Mouse (Mus musculus): ENCODE measurements around the gene Tdrd12.
"Not testable (repeated sequence)": the region's sequence is repeated elsewhere in the genome, so short reads cannot be mapped to it uniquely, and the experiment has no call there.

Gene Tdrd12

DNA sequence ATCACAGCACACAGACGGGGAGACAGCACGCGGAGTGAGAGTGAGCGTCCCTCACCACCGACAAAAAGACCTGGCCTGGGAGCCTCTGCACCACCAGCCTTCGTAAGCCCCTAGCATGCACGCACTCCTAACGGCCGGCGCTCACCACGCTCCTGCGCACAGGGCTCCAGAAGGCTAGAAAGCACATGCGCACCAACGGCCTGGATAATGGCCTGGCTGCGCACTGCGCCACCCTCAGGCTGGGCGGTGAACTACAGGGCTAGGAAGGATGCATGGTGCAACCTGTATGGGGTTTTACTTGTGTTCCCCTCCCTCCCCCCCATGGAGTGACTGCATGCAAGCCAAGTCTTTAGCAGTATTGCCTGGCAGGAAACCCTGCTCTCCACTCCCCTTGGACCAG is at the start of gene Tdrd12:
TSS of gene Tdrd12 (minus strand) at position 184 of the 400 bp plus-strand sequence.
- DNase-seq (ENCODE audit: low spot score) = peak; percentile 92

DNA sequence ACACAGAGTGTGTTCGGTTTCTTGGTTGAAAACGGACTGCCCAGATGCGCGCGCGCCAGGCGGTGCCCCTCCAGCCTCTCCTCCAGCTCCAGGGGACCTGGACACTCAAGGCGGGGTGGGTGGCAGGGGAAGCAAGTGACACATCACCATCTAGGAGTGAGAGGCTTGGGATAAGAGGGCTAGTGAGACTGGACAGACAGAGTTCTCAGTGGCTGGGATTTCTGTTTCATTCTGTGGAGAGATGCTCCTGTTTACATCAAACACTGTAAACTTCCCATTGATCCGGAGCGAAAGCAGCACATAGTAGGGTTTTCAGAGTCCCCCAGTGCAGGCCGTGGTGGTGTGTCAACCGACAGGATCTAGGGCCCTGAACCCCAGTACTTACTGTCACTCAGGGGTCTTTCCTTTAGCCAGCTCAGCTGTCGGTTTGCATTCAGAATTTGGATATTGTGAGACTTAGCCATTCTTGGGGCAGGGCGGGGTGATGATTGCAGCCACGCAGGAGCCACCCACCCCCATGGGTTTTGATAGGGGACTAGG is 49.4 kb upstream of the Tdrd12 start:
- DNase-seq (ENCODE audit: low spot score) = no peak

DNA sequence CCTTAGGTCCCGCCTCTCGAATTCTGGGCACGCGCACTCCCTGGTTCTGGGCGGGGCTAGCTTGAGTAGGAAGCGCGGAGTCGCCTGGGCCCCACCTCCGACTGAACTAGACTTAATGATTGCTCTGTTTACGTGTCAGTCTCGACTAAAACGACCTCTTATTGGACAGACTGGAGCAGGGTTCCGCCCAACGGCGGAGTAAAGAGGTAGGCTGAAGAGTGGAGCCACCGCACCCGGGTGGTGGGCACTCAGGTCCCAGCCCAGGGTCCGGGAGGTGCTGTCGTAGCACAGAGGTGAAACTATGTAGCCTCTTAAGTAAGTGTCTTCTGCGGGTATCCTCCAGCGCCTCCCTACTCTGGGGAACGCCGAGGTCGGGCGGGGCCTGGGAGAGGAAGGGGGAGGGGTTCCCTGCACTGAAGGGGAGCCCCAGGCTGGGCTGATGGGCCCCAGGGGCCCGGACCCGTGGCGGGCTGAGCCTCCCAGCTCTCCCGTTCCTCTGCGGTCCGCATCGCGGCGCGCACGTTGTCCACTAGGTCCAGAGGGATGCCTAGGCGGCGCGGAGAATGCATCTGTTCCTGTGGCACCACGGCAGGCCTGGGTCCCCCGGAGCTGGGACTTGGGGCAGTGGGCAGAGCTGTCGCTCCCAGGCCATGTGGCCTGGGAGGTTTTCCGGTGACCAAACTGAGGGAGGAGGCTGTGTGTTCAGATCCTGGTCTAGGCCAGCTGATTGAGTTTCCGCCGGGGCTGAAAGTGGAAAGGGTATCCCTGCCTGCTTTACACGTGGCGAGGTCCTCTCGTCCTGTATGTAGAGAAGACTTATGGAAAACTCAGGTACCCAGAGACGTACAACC is 48.7 kb upstream of the Tdrd12 start, which contains the start of gene Ankrd27:
TSS of gene Ankrd27 (plus strand) at position 190 of the 851 bp plus-strand sequence.
- DNase-seq (ENCODE audit: low spot score) = peak; percentile 92

DNA sequence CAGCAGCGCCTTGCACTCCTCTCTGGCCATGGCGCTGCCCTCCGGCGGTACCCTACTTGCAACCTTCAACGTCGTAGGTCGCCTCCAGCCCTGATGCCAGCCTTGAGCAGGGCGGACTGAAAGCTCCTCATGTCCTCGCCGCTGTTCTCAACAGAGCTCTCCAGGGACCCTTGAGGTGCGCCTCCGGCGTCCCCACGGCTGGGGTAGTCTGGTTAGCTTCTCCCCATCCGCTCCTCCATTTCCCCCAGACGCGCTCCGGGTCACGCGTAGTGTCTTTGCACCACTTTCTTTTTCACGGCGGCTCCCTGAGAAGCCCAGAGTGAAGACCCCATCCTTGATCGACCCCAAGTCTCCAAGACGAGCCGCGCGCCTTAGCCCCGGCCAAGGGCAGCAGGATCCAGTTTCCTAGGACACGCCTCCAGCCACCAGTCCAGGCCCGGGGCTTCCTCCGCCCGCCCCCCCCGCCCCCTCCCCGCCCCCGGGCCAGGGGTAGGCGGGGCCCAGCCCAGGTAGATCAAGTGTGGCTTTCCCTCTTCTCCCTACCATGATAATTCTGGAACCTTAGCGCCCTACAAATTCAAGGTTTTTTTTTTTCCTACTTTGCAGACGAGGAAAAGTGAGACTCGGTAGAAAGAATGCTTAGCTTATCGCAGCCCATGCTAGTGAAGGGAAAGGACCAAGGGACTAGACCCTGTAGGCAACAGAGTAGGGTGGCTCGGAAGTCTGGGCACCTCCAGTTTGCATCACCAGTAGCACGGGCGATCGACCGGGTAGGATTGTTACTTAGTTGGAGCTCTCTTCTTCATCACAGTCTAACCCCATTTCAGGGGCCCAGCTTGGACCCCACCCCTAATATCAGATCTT is 47.9 kb upstream of the Tdrd12 start, which contains the start of gene Rgs9bp:
TSS of gene Rgs9bp (minus strand) at position 392 of the 864 bp plus-strand sequence.
- peak; percentile 35 for DNase-seq (ENCODE audit: low spot score)

DNA sequence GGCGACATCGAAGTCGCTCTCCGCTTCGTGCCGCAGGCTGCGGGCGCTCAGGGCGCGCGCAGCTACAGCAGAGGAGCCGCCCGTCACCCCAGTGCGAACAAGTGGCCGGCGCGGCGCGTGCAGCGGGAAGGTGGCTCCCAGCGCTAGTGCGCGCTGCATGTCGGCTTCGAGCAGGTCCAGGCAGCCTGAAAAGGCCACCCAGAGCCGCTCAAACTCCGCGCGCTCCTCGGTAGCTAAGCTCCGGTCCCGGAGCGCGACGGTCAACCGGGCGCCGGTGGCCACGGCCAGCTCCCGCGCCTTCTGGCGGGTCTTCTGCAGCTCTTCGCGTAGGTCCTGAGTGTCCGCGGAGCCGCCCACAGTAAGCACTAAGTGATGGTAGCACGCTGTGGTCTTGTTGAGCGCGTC is 47.2 kb upstream of the Tdrd12 start:
- DNase-seq (ENCODE audit: low spot score) = no peak

DNA sequence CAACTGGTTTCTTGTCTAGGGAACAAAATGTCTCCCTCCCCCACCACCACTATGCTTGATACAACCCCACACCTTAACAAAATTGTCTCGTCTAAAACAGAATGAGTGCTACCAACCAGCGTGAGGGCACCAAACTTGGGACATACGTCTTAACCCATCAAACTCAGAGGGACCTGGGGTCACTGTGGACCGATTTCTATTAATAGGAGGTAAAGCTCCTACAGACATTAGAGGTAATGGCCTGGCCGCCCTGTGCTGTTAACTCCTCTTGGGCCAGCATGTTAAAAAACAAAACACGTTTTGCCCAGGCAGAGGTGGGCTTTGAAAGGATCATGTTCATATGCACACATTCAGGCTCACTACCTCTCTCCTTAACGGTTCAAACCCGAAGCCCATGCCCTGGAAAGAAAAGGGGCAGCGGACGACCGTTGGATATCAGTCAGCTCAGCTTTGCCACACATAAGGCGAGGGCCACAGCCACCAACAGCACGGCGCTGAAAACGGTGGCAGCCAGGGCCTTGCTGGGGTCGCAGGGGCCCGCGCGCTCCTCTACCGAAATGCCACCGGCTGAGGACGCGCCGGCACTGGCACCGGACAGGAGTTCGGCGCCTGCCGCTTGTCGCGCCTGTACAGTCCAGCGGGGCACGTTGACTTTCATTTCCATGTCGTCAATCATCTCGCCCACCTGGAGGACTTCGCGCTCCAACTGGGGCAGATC is 46.7 kb upstream of the Tdrd12 start:
- no peak for DNase-seq (ENCODE audit: low spot score)

DNA sequence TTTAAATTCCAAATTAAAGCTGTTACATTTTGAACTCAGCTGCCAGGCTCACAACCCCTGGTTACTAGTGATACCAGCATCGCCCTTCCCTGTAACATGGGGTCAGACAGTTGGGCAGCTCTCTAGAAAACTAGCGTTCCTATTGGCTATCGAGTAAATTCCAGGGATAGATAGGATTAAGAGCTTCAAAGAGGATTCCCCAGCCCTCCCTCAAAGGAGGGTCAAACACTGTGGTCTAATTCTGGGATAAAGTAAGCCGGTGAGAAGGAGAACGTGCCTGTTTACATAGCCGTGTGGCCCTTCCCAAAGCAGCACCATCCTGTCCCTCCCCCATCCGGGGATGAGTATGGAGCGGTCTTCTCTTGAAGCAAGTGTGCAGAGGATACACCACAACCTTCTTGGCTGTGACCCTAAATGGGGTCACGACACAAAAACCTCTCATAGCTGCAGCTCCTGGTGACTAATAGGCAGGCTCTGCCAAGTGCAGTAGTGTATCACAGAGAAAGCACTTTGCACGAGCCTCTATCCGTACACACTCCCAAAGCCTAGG is 46.0 kb upstream of the Tdrd12 start:
- DNase-seq (ENCODE audit: low spot score) = no peak

DNA sequence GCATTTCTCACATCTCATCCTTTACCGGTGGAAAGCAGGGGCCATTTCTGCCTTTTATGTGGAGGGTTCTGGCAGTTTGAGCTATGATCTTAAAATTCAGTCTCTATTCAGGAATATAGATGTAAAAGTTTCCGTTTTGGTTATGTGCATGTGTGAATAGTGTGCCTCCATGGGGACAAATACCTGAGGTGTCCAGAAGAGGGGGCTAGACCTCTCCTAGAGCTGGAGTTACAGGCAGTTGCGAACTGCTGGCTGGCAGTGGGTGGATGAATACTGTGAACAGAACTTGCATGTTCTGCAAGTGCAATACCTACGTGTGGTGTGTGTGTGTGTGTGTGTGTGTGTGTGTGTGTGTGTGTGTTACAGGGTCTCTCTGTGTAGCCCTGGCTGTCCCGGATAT is 45.2 kb upstream of the Tdrd12 start:
- DNase-seq (ENCODE audit: low spot score) = no peak

DNA sequence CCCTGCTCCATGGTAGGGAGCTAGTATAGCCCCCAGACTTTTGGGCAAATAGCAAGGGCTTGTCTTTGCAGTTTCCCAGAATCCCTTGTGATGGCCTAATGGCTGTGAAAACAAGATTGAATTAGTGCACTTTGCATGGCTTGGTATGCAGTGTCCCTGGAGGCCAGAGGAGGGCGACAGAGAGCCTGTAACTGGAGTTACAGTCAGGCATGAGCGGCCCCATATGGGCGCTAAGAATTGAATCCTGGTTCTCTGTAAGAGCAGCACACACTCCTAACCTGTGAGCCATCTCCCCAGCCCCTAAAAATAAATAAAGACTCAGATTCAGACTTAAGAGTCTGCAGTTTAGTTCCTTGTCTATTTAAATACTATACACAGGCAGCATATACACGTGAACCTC is 42.3 kb upstream of the Tdrd12 start:
- DNase-seq (ENCODE audit: low spot score) = peak; percentile 34

DNA sequence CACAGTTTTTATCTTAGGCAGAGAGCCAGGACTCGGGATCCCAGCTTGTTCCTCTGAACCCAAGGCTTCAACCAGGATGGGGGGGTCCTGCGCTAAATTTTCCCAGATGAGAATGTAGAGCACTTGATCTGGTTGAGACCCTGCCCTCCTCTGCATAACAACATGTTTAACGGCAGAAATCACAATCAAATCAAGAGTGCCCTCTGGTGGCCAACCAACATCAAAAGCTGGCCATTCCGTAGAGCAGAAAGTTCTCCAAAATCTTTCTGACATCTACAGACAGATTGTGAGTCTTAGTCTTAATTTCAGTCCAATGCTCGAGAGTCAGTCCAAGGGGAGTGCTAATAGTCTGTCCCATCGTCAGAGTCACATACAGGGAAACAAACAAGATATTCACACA is 33.3 kb upstream of the Tdrd12 start:
- DNase-seq (ENCODE audit: low spot score) = not testable (repeated sequence)

DNA sequence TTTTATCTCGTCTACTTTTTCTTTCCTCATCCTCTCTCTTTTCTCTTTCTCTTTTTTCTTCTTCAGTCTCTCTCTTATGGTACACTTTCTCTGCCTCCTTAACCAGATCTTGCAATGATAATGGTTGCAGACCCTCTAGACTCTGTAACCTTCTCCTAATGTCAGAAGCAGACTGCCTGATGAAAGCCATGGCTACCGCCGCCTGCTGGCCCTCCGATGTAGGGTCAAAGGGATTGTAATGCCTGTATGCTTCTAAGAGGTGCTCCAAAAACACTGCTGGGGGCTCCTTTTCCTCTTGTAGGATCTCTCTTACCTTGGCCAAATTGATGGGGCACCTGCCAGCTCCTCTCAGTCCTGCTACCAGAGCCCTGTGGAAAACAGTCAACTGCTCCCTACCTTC is 32.2 kb upstream of the Tdrd12 start:
- not testable (repeated sequence) for DNase-seq (ENCODE audit: low spot score)

DNA sequence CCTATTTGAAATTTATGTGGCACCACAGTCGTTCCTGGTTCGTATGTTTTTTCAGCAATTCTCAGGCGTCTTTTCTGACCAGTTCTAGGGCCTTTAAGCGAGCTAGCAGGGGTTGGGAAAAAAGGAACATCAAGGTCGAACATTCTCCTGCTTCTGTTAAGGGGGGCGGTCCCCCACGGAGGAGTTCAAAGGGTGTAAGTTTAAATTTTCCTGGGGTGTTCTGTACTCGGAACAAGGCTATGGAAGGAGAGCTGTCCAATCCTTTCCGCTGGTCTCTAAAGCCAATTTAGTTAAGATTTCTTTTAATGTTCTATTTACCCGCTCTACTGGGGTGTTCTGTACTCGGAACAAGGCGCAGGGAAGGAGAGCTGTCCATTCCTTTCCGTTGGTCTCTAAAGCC is 28.4 kb upstream of the Tdrd12 start:
- DNase-seq (ENCODE audit: low spot score) = not testable (repeated sequence)

DNA sequence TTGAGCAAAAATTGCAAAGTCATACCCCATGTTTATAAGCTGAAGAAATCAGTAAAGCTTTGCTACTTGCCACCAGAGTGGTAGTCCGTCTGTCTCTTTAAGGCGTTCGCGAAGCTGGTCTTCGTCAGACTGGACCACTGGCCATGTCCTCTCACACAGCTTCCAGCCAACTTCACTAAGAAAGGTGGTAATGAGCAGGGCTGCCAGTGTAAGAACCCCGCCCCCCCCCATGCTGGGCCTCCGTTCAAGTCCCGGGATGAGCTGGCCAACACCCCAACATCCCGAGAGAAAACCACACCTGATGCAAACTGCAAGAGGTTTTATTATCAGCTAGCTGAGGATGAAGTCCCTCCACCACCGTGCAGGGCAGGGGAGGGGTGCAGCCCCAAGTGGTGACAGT is 27.3 kb upstream of the Tdrd12 start:
- not testable (repeated sequence) for DNase-seq (ENCODE audit: low spot score)

DNA sequence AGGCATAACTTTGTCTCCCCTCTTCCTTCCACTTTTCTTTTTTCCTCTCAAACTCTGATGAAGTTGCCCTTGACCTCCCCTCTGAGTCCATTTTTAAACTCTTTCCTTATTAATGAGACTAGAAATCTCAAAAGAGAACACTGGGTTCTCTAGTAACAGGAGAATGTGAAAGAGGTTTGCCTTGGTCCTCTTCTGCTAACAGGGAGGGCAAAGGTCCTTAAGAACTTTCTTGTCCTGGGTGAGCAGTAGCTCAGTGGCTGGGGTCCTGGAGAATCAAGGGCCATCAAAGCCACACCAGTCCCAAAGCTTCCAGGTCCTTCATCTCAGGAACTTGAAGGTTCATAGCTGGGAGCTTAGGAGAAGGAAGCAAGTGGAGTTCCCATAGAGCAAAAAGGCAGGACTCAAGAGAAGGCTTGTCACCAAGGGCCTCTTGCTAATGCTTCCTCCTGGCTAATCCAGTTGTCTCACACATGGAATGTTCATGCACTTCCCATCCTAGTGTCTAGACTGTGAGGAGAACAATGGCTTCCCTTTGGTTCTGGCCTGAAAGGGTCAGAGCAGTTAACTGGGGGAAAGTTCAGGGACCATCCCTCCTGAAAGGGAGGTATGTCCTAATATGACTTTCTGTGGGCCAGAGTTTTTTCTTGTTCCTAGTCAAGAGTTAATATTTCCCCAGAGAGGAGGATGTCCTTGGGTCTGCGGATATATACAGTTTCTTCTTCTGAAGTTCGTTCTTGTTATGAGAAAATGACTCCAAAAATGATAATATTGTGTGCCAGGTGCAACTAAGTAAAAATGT is 26.7 kb upstream of the Tdrd12 start:
- DNase-seq (ENCODE audit: low spot score) = no peak

DNA sequence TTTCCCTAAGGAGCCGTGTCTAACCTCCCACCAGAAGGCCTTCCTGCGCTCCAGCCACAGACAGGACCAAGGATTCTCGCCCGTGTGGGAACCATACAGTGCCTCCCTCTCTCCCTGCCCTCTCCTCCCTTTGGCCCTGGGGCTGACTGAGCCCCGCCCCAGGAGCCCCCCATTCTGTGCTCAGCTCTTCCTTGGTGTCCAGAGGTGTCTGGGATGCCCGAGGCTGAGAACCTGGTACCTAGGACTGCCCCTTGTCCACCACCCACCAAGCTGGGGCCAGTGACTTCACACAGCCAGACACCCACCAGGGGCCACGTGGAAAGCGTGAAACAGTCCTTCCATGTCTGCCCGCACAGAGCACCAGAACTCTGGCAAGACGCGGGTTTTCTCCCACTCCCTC is 25.5 kb upstream of the Tdrd12 start:
- DNase-seq (ENCODE audit: low spot score) = no peak

DNA sequence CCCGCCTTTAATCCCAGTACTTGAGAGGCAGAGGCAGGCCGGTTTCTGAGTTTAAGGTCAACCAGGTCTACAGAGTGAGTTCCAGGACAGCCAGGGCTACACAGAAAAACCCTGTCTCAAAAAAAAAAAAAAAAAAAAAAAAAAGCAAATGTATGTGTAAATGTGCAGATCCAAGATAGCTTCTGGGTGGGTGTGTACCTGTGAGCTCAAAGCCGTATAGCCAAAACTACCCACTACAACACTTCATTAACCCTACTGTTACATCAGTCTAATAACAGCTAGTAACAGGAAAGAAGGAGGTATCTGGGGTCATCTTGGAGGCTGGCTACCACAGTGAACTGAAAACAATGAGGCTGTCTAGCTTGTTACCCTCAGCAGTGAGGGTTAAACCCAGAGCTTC is 22.3 kb upstream of the Tdrd12 start:
- DNase-seq (ENCODE audit: low spot score) = no peak

DNA sequence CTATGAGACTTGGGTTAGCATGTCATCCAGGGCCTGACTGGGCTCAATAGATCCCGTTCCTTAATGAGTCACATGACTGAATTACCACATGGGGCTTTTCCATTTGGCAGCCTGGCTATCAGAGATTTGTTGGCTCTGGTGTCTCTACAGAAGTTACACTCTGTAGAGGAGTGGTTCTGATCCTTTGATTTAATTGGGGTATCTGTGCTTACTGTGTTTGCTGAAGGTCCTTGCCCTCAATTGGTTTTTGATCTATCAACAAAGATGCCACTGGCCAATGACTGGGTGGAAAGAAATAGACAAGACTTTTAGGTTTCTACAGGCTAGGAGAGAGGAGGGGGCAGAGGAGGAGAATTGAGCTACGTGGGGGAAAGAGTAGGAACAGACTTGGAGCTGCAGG is 21.1 kb upstream of the Tdrd12 start:
- no peak for DNase-seq (ENCODE audit: low spot score)

DNA sequence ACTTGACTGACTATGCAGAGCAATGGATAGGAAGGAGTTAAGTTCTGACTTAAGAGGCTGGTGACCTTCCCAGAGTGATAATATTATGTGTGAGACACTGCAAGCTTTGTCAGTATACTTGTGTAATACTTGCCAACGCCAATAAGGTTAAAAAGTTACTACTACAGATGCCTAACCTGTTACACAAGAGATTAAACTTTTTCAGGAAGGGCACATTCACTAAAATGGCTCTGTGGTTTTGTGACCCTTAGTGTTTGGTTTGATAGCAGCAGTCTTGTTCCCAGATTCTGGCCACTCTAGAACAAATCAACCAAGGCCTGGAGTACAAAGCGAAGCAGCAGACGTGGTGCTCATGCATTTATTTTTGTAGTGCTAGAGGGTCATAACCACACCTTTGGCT is 20.0 kb upstream of the Tdrd12 start:
- DNase-seq (ENCODE audit: low spot score) = no peak

DNA sequence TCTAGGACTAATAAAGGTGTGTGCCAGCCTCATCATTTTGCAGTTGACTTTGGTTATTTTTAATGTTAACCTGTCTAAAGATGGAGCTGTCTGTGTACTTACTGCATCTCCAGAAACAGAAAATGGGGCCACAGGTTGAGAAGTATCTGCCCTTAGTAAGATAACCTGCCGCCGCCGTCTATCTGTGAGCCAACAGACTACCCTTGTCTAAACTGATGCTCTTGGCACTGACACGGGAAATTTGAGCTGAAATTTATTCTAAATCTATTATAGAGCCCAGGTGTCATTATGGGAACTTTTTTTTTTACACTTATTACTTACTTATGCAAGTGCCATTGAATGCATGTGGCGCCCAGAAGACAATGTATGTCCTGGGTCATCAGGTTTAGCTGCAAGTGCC is 19.4 kb upstream of the Tdrd12 start:
- DNase-seq (ENCODE audit: low spot score) = no peak

DNA sequence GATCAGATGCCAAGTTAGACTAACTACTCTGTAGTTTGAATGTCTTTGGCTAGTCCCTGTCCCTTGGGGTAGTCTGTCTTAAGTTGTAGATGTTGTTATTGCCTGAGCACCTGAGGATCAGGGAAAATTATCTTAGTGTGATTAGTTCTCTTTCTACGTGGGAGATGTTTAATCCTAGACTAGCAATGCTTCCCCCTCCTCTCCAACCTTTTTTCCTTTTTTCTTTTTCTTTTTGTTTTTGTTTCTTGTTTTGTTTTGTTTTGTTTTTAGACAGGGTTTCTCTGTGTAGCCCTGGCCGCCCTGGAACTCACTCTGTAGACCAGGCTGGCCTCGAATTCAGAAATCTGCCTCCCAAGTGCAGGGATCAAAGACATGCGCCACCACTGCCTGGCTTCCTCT is 18.7 kb upstream of the Tdrd12 start, which contains the start of gene Nudt19:
TSS of gene Nudt19 (minus strand) at position 100 of the 399 bp plus-strand sequence.
- no peak for DNase-seq (ENCODE audit: low spot score)

All from testis, postnatal 14 days (tissue).